Mouse (Mus musculus): ENCODE measurements around the gene Plekha1.

Gene Plekha1

DNA sequence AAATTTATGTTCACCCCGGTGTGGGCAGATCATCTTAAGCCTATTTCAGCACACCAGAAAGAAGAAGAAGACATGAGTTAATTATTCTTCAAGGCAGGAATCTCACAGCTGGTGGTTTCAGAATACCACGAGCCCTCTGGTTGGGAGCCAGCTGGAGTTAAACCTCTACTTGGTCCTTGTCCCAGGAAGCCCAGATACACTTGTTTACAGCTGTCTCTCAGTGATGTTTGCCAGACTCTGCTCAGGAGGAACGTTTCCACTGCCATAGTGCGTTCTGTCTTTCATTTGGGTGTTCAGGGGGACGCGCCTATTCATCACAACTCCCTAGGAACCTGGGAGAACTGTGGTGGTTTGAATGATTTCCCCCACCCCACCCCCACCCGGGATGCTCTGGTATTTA is 94.3 kb downstream of the Plekha1 start:
- peak; percentile 84 to 88 for DNase-seq

DNA sequence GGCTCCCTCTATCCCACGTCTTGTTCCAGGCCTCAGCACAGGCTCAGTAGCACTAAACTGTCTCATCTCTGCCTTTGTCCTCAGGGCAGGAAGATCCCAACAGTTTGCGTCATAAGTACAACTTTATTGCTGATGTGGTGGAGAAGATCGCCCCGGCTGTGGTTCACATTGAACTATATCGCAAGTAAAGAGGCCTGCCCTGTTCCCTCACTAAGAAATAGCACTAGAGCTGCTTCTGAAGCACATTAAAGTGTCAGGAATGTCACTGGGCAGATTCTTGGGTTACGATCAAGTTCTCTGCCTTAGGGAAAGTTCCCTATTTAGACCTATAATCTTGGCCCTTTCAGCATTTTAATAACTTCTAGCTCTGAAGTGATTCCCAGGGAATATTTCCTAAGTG is 95.9 kb downstream of the Plekha1 start:
- DNase-seq: no peak

All from cerebellum, postnatal 10 days (tissue).